Mouse (Mus musculus) hindbrain, embryonic 14.5 days (tissue): Measurements from ENCODE around the gene Ilf3. TPM values are rescaled to one million over a fixed set of nuclear protein-coding genes. Genes with fewer than 3 reads are reported as not detected.

Source experiments
- ATAC-seq: fragments of 200-750 bp; cut with Nextera tagmentation; 2 replicates; pipeline ENCODE4 v1.8.0; 2017; ENCODE audit warnings: moderate number of reproducible peaks, mild to moderate bottlenecking, moderate TSS enrichment, moderate library complexity; ENCODE audit not compliant: low FRiP score
- DNase-seq: peaks from one replicate; pipeline ENCODE4 v3.0.0-alpha.2; 2015; ENCODE audit warnings: low spot score
- H3K27ac ChIP-seq: fragments of 300-500 bp; sonication (generic); 2 replicates; pipeline ENCODE4 v1.5.1; 2014; ENCODE audit warnings: mild to moderate bottlenecking, moderate library complexity
- H3K27me3 ChIP-seq: fragments of 300-500 bp; sonication (generic); 2 replicates; pipeline ENCODE4 v1.6.1; 2014; ENCODE audit warnings: mild to moderate bottlenecking, low read length, mixed read lengths; ENCODE audit not compliant: control insufficient read depth, insufficient read depth
- H3K36me3 ChIP-seq: fragments of 300-500 bp; sonication (generic); replicated peaks from 2 replicates; pipeline ENCODE4 v1.6.1; 2014; ENCODE audit not compliant: control insufficient read depth, insufficient read depth
- H3K4me1 ChIP-seq: fragments of 300-500 bp; sonication (generic); replicated peaks from 2 replicates; pipeline ENCODE4 v1.6.1; 2014; ENCODE audit warnings: antibody characterized with exemption, low read length, mixed read lengths; ENCODE audit not compliant: control insufficient read depth, insufficient read depth
- H3K4me2 ChIP-seq: fragments of 300-500 bp; sonication (generic); replicated peaks from 2 replicates; pipeline ENCODE4 v1.6.1; 2014; ENCODE audit warnings: mild to moderate bottlenecking, moderate library complexity
- H3K4me3 ChIP-seq: fragments of 300-500 bp; sonication (generic); replicated peaks from 2 replicates; pipeline ENCODE4 v1.5.1; 2014; ENCODE audit warnings: mild to moderate bottlenecking, low read length
- H3K9ac ChIP-seq: fragments of 300-500 bp; sonication (generic); 2 replicates; pipeline ENCODE4 v1.6.1; 2014
- H3K9me3 ChIP-seq: fragments of 300-500 bp; sonication (generic); 2 replicates; pipeline ENCODE4 v1.6.1; 2016; ENCODE audit warnings: low read length; ENCODE audit not compliant: control insufficient read depth
- WGBS: fragments of 180-500 bp; shearing (Covaris S2); extraction: QIAGEN DNeasy Blood & Tissue Kit; methylation state at CpG from one replicate; pipeline ENCODE4 v1.1.7; 2014; 5-methylcytosine and 5-hydroxymethylcytosine counted together
- polyA plus RNA-seq: library from polyadenylated mRNA; unstranded; fragments of >200 nt; fragmentation: Nextera tagmentation; extraction: Ambion mirVana; gene quantifications from 2 replicates; pipeline ENCODE4 v1.2.1, GENCODE M21; 2014

The Ilf3 gene
- polyA plus RNA-seq, 1 experiment from 2014 or later = 201 TPM

DNA sequence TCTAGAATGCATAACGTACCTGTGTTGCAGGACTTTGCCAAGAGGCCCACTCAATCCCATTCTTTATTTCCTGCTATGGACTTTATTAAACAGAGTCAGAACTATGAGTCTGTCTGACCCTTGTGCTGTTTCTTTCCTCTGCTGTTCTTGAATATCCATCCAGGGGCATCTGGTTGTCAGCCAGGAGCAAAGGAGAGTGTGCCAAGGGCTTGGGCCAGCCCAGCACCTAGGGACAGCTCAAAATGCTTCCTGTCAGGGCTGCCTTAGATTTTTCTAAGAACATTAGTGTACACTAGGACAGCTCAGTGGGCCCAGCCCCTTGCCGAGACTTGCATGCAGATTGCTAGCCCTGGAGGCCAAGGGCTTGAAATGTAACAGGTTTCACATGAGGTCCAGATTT lies 60.1 kb downstream of the Ilf3 start:
- no peak overlapping the region for H3K4me3 ChIP-seq
- no peaks in the 10 kb centered on the region for H3K9me3 ChIP-seq
- DNase-seq (no peak), ATAC-seq (no peak)
- H3K4me2 ChIP-seq = no peak overlapping the region
- H3K4me1 ChIP-seq = peaks cover 24% of the 10 kb centered on the region
- no peak overlapping the region for H3K27ac ChIP-seq
- H3K36me3 ChIP-seq = no peaks in the 10 kb centered on the region
- no peak overlapping the region for H3K9ac ChIP-seq
- WGBS = 87% methylated on average over 2 of the region's 2 CpGs
- H3K27me3 ChIP-seq = no peaks in the 10 kb centered on the region

DNA sequence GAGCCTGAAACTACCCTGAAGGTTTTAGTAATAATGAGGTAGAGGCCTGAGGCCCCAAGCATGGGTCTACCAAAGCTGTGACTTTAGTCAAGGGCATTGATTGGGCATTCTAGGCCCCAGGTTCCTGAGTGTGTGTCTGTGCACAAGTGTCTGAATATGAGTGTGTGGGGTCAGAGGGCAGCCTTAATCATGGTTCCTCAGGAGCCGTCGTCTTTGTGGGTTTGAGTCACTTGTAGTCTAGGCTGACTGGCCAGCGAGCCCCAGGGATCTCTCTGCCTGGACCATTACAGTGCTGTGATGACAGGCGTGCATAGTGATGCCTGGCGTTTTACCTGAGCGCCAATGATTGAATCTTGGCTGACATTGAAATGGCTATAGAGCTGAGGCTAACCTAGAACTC lies 60.5 kb downstream of the Ilf3 start:
- Histone ChIP-seq H3K4me3 (no peak overlapping the region), H3K36me3 (no peaks in the 10 kb centered on the region), H3K27ac (no peak overlapping the region), H3K27me3 (no peaks in the 10 kb centered on the region), H3K9me3 (no peaks in the 10 kb centered on the region), H3K4me2 (no peak overlapping the region), H3K4me1 (peaks cover 24% of the 10 kb centered on the region), H3K9ac (no peak overlapping the region)
- DNase-seq (no peak), ATAC-seq (no peak)
- 82% methylated on average over 6 of the region's 6 CpGs for WGBS

DNA sequence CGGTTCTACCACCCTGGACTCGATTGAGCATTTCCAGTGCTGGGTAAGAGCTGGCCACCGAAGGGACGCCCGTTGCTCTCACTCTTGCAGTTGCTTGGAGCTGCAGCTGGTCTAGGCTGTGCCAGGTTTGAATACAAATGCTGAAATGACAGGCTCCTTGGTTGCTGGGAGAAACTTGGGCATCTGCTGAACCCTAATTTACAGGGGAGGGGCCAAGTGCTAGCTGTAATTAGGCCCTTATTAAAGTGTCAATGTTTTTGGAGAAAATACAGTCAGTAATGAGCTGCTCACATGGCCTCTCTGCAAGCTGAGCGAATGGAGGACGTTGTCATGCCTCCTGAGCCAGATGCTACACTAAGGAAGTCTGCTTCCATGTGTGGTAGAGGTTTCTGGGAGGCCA lies 63.1 kb downstream of the Ilf3 start:
- Histone ChIP-seq H3K4me3 (no peak overlapping the region), H3K9me3 (no peaks in the 10 kb centered on the region), H3K4me2 (no peak overlapping the region), H3K27ac (no peak overlapping the region), H3K27me3 (no peaks in the 10 kb centered on the region), H3K9ac (no peak overlapping the region), H3K4me1 (peaks cover 20% of the 10 kb centered on the region), H3K36me3 (no peaks in the 10 kb centered on the region; the same call in 1 of the 2 replicates)
- DNase-seq = no peak
- ATAC-seq = no peak
- WGBS = 79% methylated on average over 7 of the region's 7 CpGs

DNA sequence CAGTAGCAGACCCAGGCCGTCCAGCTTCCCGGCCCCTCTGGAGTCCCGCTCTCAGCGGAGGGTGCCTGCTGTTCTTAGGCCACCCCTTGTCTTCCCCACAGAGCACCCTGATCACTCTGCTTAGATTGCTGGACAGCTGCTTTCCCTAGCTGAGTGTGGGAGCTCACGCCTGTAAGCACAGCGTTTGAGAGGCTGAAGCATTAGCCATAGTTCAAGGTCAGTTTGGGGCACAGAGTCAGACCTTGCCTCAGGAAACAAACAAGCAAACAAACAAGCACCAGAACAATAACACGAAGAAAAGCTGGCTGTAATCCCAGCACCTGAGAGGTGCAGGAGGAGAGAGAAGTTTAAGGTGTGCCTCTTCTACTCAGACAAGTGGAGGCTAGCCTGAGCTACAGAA lies 64.4 kb downstream of the Ilf3 start:
- H3K4me3 ChIP-seq = no peak overlapping the region
- H3K4me2 ChIP-seq = no peak overlapping the region
- no peaks in the 10 kb centered on the region for H3K27me3 ChIP-seq
- H3K4me1 ChIP-seq = peaks cover 7% of the 10 kb centered on the region; the same call in 1 of the 2 replicates
- no peak overlapping the region for H3K9ac ChIP-seq
- DNase-seq (no peak), ATAC-seq (no peak)
- no peak overlapping the region for H3K27ac ChIP-seq
- 83% methylated on average over 7 of the region's 7 CpGs for WGBS
- H3K9me3 ChIP-seq = no peaks in the 10 kb centered on the region
- no peaks in the 10 kb centered on the region; the same call in 1 of the 2 replicates for H3K36me3 ChIP-seq

DNA sequence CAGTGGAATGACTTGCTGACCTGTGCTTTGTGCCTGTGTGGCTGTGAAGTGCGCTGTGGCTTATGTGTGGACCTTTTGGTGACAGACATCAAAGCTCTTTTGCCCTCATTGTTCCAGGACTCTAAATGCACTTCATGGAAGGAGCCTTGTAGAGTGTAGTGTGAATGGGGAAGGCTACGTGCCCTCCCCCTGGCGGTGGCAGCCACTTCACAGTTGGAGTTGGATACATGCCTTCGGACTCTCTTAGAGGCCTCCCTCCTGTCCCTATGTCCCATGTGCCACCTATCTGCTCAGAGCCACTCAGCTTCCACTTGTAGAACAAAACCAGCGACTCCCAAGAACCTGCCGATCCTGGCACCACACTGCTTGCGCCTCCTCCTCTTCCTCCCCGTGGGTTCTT lies 66.1 kb downstream of the Ilf3 start:
- Histone ChIP-seq H3K27ac (no peak overlapping the region), H3K9me3 (no peaks in the 10 kb centered on the region), H3K4me2 (no peak overlapping the region), H3K36me3 (no peaks in the 10 kb centered on the region; the same call in 1 of the 2 replicates), H3K9ac (no peak overlapping the region), H3K4me1 (0 out of 2 replicates have a peak, but pooled peaks cover 3% of the 10 kb centered on the region), H3K4me3 (no peak overlapping the region), H3K27me3 (no peaks in the 10 kb centered on the region)
- DNase-seq = no peak
- WGBS = 86% methylated on average over 8 of the region's 8 CpGs
- no peak for ATAC-seq

DNA sequence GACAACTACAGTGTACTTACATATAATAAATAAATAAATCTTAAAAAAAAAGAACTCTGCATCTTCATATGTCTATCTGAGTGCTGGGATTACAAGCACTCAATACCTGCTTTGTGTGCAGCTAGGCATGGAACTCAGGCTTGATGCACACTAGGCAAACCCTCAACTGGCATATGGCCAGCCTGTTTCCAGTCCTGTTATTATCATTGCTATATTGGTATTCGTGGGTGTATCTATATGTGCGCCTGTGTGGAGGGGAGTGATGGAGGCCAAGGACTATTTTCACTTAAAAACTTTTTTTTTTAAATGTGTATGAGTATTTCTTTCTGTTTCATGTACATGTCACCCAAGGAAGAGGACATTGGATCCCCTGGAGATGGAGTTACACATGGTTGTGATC lies 66.7 kb downstream of the Ilf3 start:
- Histone ChIP-seq H3K27me3 (no peaks in the 10 kb centered on the region), H3K36me3 (no peaks in the 10 kb centered on the region; the same call in 1 of the 2 replicates), H3K27ac (no peak overlapping the region), H3K4me3 (no peak overlapping the region), H3K4me2 (no peak overlapping the region), H3K4me1 (0 out of 2 replicates have a peak, but pooled peaks cover 3% of the 10 kb centered on the region), H3K9me3 (no peaks in the 10 kb centered on the region), H3K9ac (no peak overlapping the region)
- ATAC-seq (no peak), DNase-seq (no peak)
- 96% methylated on average over 2 of the region's 2 CpGs for WGBS

DNA sequence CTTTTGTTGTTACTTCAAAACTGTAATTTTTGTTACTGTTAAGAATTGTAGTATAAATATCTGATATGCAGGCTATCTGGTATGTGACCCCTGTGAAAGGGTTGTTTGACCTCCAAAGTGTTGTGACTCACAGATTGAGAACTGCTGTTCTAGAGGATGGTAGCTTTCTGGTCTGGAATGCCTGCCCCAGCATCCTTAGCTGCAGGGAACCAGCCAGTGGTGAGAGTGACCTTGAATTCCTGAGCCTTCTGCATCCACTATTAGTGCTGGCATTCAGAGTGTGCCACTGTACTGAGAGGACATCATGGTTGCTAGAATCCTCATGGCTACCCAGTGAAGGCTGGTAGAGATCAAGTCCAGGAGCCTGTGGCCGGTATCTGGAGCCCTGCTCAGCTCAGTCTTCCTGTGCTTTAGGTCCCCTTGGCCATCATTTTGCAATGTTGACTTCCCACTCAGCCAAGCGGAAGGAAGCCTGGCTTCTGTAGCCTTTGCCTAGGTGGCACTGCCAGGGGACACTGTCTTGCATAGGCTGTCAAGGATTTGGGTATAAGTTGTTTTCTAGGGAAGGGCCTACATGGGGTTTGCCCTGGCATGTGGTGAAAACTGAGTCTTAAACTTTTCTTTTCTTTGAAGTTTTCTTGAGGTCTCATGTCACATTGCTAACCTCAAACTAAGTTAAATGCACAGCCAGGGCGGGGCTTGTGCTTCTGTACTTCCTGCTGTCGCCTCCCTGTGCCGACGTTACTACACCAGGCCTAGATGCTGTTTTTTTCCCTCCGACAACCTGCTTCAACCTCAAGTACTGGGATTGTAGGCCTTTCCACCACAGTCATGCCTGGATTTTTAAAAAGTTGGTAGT lies 68.3 kb downstream of the Ilf3 start:
- ATAC-seq = no peak
- WGBS = 86% methylated on average over 7 of the region's 7 CpGs
- no peaks in the 10 kb centered on the region for H3K27me3 ChIP-seq
- no peak overlapping the region for H3K4me3 ChIP-seq
- no peaks in the 10 kb centered on the region for H3K4me1 ChIP-seq
- DNase-seq = no peak
- H3K9me3 ChIP-seq = no peaks in the 10 kb centered on the region
- no peaks in the 10 kb centered on the region; the same call in 1 of the 2 replicates for H3K36me3 ChIP-seq
- no peak overlapping the region for H3K9ac ChIP-seq
- H3K27ac ChIP-seq = no peak overlapping the region
- H3K4me2 ChIP-seq = no peak overlapping the region

DNA sequence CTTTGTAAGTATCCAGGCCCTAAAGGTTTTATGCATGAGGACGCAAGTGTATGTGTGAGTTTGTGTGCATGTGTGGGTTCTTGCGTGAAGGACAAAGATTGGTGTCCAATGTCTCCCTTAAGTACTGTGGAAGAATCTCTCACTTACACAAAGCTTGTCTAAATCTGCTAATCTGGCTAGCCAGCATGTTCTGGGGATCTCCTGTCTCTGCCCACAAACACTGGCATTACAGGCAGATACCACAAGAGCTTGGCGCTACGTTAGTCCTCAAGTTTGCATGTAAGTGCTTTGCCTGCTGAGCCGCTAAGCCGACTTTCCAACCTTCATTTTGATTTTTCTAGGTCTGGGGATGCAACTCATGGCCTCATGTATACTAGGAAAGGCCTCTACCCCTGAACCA lies 69.9 kb downstream of the Ilf3 start:
- no peak overlapping the region for H3K9ac ChIP-seq
- H3K4me3 ChIP-seq = no peak overlapping the region
- no peak overlapping the region for H3K27ac ChIP-seq
- H3K36me3 ChIP-seq = no peaks in the 10 kb centered on the region; the same call in 1 of the 2 replicates
- H3K4me1 ChIP-seq = no peaks in the 10 kb centered on the region
- H3K27me3 ChIP-seq = no peaks in the 10 kb centered on the region
- ATAC-seq = no peak
- 91% methylated on average over 6 of the region's 6 CpGs for WGBS
- no peak for DNase-seq
- no peaks in the 10 kb centered on the region for H3K9me3 ChIP-seq
- H3K4me2 ChIP-seq = no peak overlapping the region

DNA sequence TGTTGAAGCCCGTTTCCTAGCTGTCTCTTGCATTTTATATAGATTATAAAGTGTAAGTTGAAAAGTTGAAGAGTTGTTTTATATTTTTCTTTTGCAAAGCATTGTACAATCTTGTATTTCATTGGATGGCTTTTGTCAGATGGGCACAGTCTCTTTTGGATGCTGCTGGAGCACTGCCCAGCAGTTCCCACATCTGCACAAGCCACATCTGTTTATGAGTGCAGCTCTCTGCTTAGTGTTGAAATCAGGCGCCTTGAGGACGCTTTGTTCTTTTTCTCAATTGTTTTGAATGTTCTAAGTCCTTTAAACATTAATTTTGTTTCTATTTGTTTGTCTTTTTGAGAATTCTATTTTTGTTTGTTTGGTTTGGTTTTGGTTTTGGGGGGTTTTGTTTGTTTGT lies 70.5 kb downstream of the Ilf3 start:
- no peak for DNase-seq
- no peak for ATAC-seq
- Histone ChIP-seq H3K4me1 (no peaks in the 10 kb centered on the region), H3K27ac (no peak overlapping the region), H3K4me3 (no peak overlapping the region), H3K27me3 (no peaks in the 10 kb centered on the region), H3K9ac (no peak overlapping the region), H3K9me3 (no peaks in the 10 kb centered on the region), H3K4me2 (no peak overlapping the region), H3K36me3 (no peaks in the 10 kb centered on the region; the same call in 1 of the 2 replicates)
- WGBS = 77% methylated on average over 3 of the region's 3 CpGs
